ENCODE assay signal across 21 mouse cellular contexts in genomic region chr13:10182756-10183155, GRCm38 (mm10).
DNase-seq lines count a peak whose midpoint lies in the region; ATAC-seq and TF ChIP-seq lines count a peak whose summit lies in the region.
"Had no signal": no experiment of that assay in that cellular context is flagged by ENCODE, and none has a peak within 500 bp of the region (broad histone marks: within the 10 kb centered on the region; RNA-seq: fewer than 3 reads in every experiment).

No protein-coding gene starts in this region.

- H3K4me1 ChIP-seq in intestine, postnatal 0 days (replicated peaks; ENCODE audit: control insufficient read depth, insufficient read depth, low read length): no peaks in the 10 kb centered on the region
- H3K4me1 ChIP-seq: embryonic facial prominence, embryonic 13.5 days; forebrain, embryonic 12.5 days; heart, embryonic 10.5 days; hindbrain, embryonic 12.5 days had no signal

- TF ChIP-seq CTCF in intestine, postnatal 0 days (IDR thresholded peaks at IDR 0.05; ENCODE audit: low read depth): no peak

- H3K9me3 ChIP-seq in intestine, postnatal 0 days (ENCODE audit: control insufficient read depth): no peaks in the 10 kb centered on the region
- H3K9me3 ChIP-seq: embryonic facial prominence, embryonic 13.5 days; forebrain, embryonic 12.5 days; heart, embryonic 10.5 days; hindbrain, embryonic 12.5 days had no signal

- H3K36me3 ChIP-seq in splenic B cell, adult 2 months (ENCODE audit: control insufficient read depth, insufficient read depth, low read length, poor library complexity, severe bottlenecking): no peaks in the 10 kb centered on the region
- no peaks in the 10 kb centered on the region for H3K36me3 ChIP-seq in intestine, postnatal 0 days (ENCODE audit: control insufficient read depth, insufficient read depth)
- H3K36me3 ChIP-seq: embryonic facial prominence, embryonic 13.5 days; forebrain, embryonic 12.5 days; heart, embryonic 10.5 days; hindbrain, embryonic 12.5 days had no signal

- peak; percentile 39 for ATAC-seq in CD4-positive, CD25-positive, alpha-beta regulatory T cell, adult 4 months
- peak; percentile 89 for ATAC-seq in megakaryocyte progenitor cell, adult 5-6 weeks (replicated peaks; ENCODE audit: poor library complexity)
- ATAC-seq in intestine, postnatal 0 days: no peak
- ATAC-seq: forebrain, postnatal 0 days; hindbrain, embryonic 16.5 days had no signal

- DNase-seq in spleen, adult 18-20 months: peak; percentile 12 to 21
- DNase-seq in spleen, postnatal 4 days (ENCODE audit: low spot score in 2 of 2): no peak
- peak; percentile 77 for DNase-seq in splenic B cell, adult 2 months (ENCODE audit: low read depth, low spot score)
- no peak for DNase-seq in left cerebral cortex, postnatal 10 days (ENCODE audit: extremely low spot score in 1 of 2, low spot score in 2 of 2)
- DNase-seq: adrenal gland, postnatal 10 days; cerebellum, adult 11 months; cerebellum, adult 9-10 months; cerebellum, postnatal 25 days; forebrain, postnatal 0 days; gastrocnemius, postnatal 36 days; heart, adult 18-20 months; heart, postnatal 10 days; heart, postnatal 4 days had no signal

- intact Hi-C loops in left cerebral cortex, postnatal 10 days (cut with DNase I): no loop called here

- WGBS in intestine, postnatal 0 days: 52% methylated on average over 2 of the region's 2 CpGs

- no peak overlapping the region for H3K27ac ChIP-seq in intestine, postnatal 0 days (ENCODE audit: low read depth, low read length)
- H3K27ac ChIP-seq: embryonic facial prominence, embryonic 13.5 days; forebrain, embryonic 12.5 days; heart, embryonic 10.5 days; hindbrain, embryonic 12.5 days had no signal

- no peak overlapping the region for H3K9ac ChIP-seq in intestine, postnatal 0 days (ENCODE audit: low read depth, low read length)
- H3K9ac ChIP-seq: embryonic facial prominence, embryonic 13.5 days; forebrain, embryonic 12.5 days; forebrain, postnatal 0 days; hindbrain, embryonic 12.5 days had no signal

- no peak overlapping the region for H3K4me3 ChIP-seq in intestine, postnatal 0 days (ENCODE audit: low read depth, low read length)
- H3K4me3 ChIP-seq: embryonic facial prominence, embryonic 13.5 days; forebrain, embryonic 12.5 days; heart, embryonic 10.5 days; hindbrain, embryonic 12.5 days had no signal

- H3K4me2 ChIP-seq in intestine, postnatal 0 days (replicated peaks; ENCODE audit: low read depth): no peak overlapping the region
- H3K4me2 ChIP-seq: embryonic facial prominence, embryonic 13.5 days; forebrain, embryonic 12.5 days; hindbrain, embryonic 12.5 days had no signal

- H3K27me3 ChIP-seq in splenic B cell, adult 2 months (ENCODE audit: control insufficient read depth, insufficient read depth, low read length, poor library complexity, severe bottlenecking): no peaks in the 10 kb centered on the region
- no peaks in the 10 kb centered on the region for H3K27me3 ChIP-seq in intestine, postnatal 0 days (replicated peaks; ENCODE audit: control insufficient read depth, insufficient read depth, low read length)
- H3K27me3 ChIP-seq: embryonic facial prominence, embryonic 13.5 days; forebrain, embryonic 12.5 days; hindbrain, embryonic 12.5 days had no signal

Comparison
In these comparisons a context has a peak if more than half of its experiments do, and no peak if none do; other contexts are left out.
1. DNase-seq: peak in spleen, adult 18-20 months (2 of 2) and splenic B cell, adult 2 months (single experiment); none in spleen, postnatal 4 days (0 of 2) and left cerebral cortex, postnatal 10 days (0 of 2).